Comparison of ENCODE assay signal across 9 mouse cellular contexts in the genomic region with DNA sequence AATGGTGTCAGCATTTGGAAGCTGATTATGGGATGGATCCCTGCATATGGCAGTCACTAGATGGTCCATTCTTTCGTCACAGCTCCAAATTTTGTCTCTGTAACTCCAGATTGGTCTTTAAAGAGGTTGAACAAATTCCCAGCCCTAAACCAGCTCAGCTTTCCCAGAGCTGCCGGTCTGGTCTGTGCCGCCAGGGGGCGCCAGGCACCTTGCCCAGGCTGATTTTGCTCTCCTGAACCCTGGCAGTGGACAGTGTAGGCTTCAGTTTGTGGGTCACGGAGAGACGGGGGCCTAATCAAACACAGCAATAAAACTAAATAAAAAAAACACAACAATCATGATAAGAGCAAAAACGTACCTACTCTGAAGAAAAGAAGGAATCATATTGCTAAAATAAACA. TPM values are rescaled to one million over a fixed set of nuclear protein-coding genes. Genes with fewer than 3 reads are reported as not detected.
DNase-seq lines count a peak whose midpoint lies in the region; ATAC-seq lines count a peak whose summit lies in the region.
"Had no signal": no experiment of that assay in that cellular context is flagged by ENCODE, and none has a peak within 500 bp of the region (broad histone marks: within the 10 kb centered on the region; RNA-seq: fewer than 3 reads in every experiment).

No protein-coding gene starts in this region.

- WGBS in forebrain, embryonic 11.5 days: 11% methylated on average over 7 of the region's 7 CpGs
- 17% methylated on average over 7 of the region's 7 CpGs for WGBS in forebrain, embryonic 12.5 days

- ATAC-seq in forebrain, embryonic 11.5 days (replicated peaks; ENCODE audit: low FRiP score): 0 out of 2 replicates have a peak, but pooled peaks have one; percentile 29
- no peak for ATAC-seq in forebrain, embryonic 12.5 days (ENCODE audit: low FRiP score)

- DNase-seq in forebrain, embryonic 11.5 days (ENCODE audit: low spot score): peak; percentile 83
- DNase-seq in Muller cell, postnatal 12 days (ENCODE audit: inconsistent ontology term): peak; percentile 55
- DNase-seq in cerebellum, adult 8-10 months: peak; percentile 72
- peak; percentile 70 for DNase-seq in gastrocnemius, postnatal 14 days
- peak; percentile 71 to 92 for DNase-seq in kidney, postnatal 36 days
- peak; percentile 84 for DNase-seq in lung, postnatal 36 days
- peak; percentile 38 to 73 for DNase-seq in spleen, adult 18-20 months

- H3K4me1 ChIP-seq in forebrain, embryonic 11.5 days (replicated peaks; ENCODE audit: control insufficient read depth, insufficient read depth, low read length): no peaks in the 10 kb centered on the region; the same call in 1 of the 2 replicates
- peaks cover 14% of the 10 kb centered on the region for H3K4me1 ChIP-seq in forebrain, embryonic 12.5 days

- no peaks in the 10 kb centered on the region for H3K27me3 ChIP-seq in forebrain, embryonic 11.5 days (ENCODE audit: control insufficient read depth, insufficient read depth, low read length)
- H3K27me3 ChIP-seq in forebrain, embryonic 12.5 days: no peaks in the 10 kb centered on the region

- no peak overlapping the region for H3K4me2 ChIP-seq in forebrain, embryonic 11.5 days (ENCODE audit: low read depth, low read length, severe bottlenecking)
- H3K4me2 ChIP-seq in forebrain, embryonic 12.5 days: no peak overlapping the region

- intact Hi-C loops in gastrocnemius, postnatal 14 days (cut with DNase I; ENCODE audit: low total_unique reads): loop anchor here (5.0 kb wide), 1 partner anchor 87 kb away; no protein-coding TSS in a partner anchor

- H3K27ac ChIP-seq in forebrain, embryonic 11.5 days (ENCODE audit: low read depth, low read length): no peak overlapping the region
- no peak overlapping the region for H3K27ac ChIP-seq in forebrain, embryonic 12.5 days

- no peak overlapping the region for H3K4me3 ChIP-seq in forebrain, embryonic 11.5 days (ENCODE audit: low read depth, low read length)
- H3K4me3 ChIP-seq in forebrain, embryonic 12.5 days (replicated peaks): no peak overlapping the region

- no peaks in the 10 kb centered on the region for H3K36me3 ChIP-seq in forebrain, embryonic 11.5 days (ENCODE audit: control insufficient read depth, insufficient read depth, low read length)
- H3K36me3 ChIP-seq in forebrain, embryonic 12.5 days (replicated peaks): no peaks in the 10 kb centered on the region

- H3K9ac ChIP-seq in forebrain, embryonic 11.5 days (ENCODE audit: low read length): no peak overlapping the region
- H3K9ac ChIP-seq in forebrain, embryonic 12.5 days: no peak overlapping the region

- H3K9me3 ChIP-seq in forebrain, embryonic 11.5 days (ENCODE audit: control insufficient read depth, low read length): no peaks in the 10 kb centered on the region
- no peaks in the 10 kb centered on the region for H3K9me3 ChIP-seq in forebrain, embryonic 12.5 days

RNA-seq across cellular contexts. Expression of a gene that starts 13.5 kb away (rescaled TPM):
- polyA plus RNA-seq in forebrain, embryonic 11.5 days (2014; fragmentation: Nextera tagmentation; extraction: Ambion mirVana): 7.7 and 8.4 TPM in 2 replicates
- 4.6 and 6.1 TPM in 2 replicates for polyA plus RNA-seq in forebrain, embryonic 12.5 days (2016; fragmentation: Nextera tagmentation; extraction: Ambion mirVana)
- 10 to 100 TPM; 17.4 to 18.4 TPM for total RNA-seq in gastrocnemius, postnatal 14 days (2021)

RNA-seq across cellular contexts. Expression of a gene that starts 16.9 kb away (rescaled TPM):
- polyA plus RNA-seq in forebrain, embryonic 11.5 days (2014; fragmentation: Nextera tagmentation; extraction: Ambion mirVana): 0.19 TPM in 1 of 2 replicates, not detected in the other
- polyA plus RNA-seq in forebrain, embryonic 12.5 days (2016; fragmentation: Nextera tagmentation; extraction: Ambion mirVana): 0.24 TPM in 1 of 2 replicates, not detected in the other
- total RNA-seq in gastrocnemius, postnatal 14 days (2021): not detected
- total RNA-seq: left cerebral cortex, postnatal 10 days had no signal

RNA-seq across cellular contexts. Expression of a gene that starts 28.9 kb away (rescaled TPM):
- not detected in 2 replicates for polyA plus RNA-seq in forebrain, embryonic 11.5 days (2014; fragmentation: Nextera tagmentation; extraction: Ambion mirVana)
- polyA plus RNA-seq in forebrain, embryonic 12.5 days (2016; fragmentation: Nextera tagmentation; extraction: Ambion mirVana): not detected in 2 replicates
- total RNA-seq in gastrocnemius, postnatal 14 days (2021): not detected
- total RNA-seq: left cerebral cortex, postnatal 10 days had no signal
